Mouse (Mus musculus) limb, embryonic 10.5 days (tissue): ENCODE measurements at regions not wholly inside any gene's neighbourhood (a gene's known extent, or its start where the extent isn't known, plus 50 kb on each side); places are given as distances from the start of the nearest gene placed in this dataset.

ENCODE experiments used
- DNase-seq: peaks from one replicate; pipeline ENCODE4 v3.0.0-alpha.2; 2017; ENCODE audit warnings: low spot score
- H3K27ac ChIP-seq: fragments of 300-500 bp; sonication (generic); 2 replicates; pipeline ENCODE4 v1.5.1; 2016; ENCODE audit warnings: mild to moderate bottlenecking
- H3K27me3 ChIP-seq: fragments of 300-500 bp; sonication (generic); 2 replicates; pipeline ENCODE4 v1.6.1; 2016; ENCODE audit warnings: low read depth, mild to moderate bottlenecking; ENCODE audit not compliant: poor library complexity, severe bottlenecking
- H3K36me3 ChIP-seq: fragments of 300-500 bp; sonication (generic); 2 replicates; pipeline ENCODE4 v1.6.1; 2016; ENCODE audit warnings: mild to moderate bottlenecking, moderate library complexity
- H3K4me1 ChIP-seq: fragments of 300-500 bp; sonication (generic); 2 replicates; pipeline ENCODE4 v1.6.1; 2016
- H3K4me3 ChIP-seq: fragments of 300-500 bp; sonication (generic); 2 replicates; pipeline ENCODE4 v1.5.1; 2016; ENCODE audit warnings: mild to moderate bottlenecking, moderate library complexity
- H3K9me3 ChIP-seq: fragments of 300-500 bp; sonication (generic); replicated peaks from 2 replicates; pipeline ENCODE4 v1.6.1; 2016; ENCODE audit warnings: mild to moderate bottlenecking
- WGBS: fragments of 180-500 bp; shearing (Covaris S2); methylation state at CpG from one replicate; pipeline ENCODE4 v1.1.7; 2016; 5-methylcytosine and 5-hydroxymethylcytosine counted together

- no peaks in the 10 kb centered on the region for H3K36me3 ChIP-seq
- no peaks in the 10 kb centered on the region for H3K9me3 ChIP-seq
- no peaks in the 10 kb centered on the region for H3K4me1 ChIP-seq
- no peak overlapping the region for H3K27ac ChIP-seq
- no peak for DNase-seq
- no peak overlapping the region for H3K4me3 ChIP-seq
- WGBS = 87% methylated on average over 6 of the region's 6 CpGs
- H3K27me3 ChIP-seq = no peaks in the 10 kb centered on the region
Observed at GRCm38 (mm10) chr2:9805590-9805989, 75.5 kb upstream of the 4930412O13Rik start.
